Comparison of ENCODE assay signal across 19 mouse cellular contexts in genomic region chr12:41621341-41621740, GRCm38 (mm10).
A peak's percentile ranks its signal among the peaks of the same experiment; 100 is the strongest.
DNase-seq lines count a peak whose midpoint lies in the region; TF ChIP-seq lines count a peak whose summit lies in the region.
"Had no signal": no experiment of that assay in that cellular context is flagged by ENCODE, and none has a peak within 500 bp of the region (broad histone marks: within the 10 kb centered on the region; RNA-seq: fewer than 3 reads in every experiment).

No protein-coding gene starts in this region.

- H3K27me3 ChIP-seq in heart, embryonic 10.5 days (ENCODE audit: insufficient read depth, poor library complexity, severe bottlenecking): no peaks in the 10 kb centered on the region
- H3K27me3 ChIP-seq: embryonic facial prominence, embryonic 15.5 days; heart, embryonic 13.5 days; hindbrain, embryonic 15.5 days; megakaryocyte, embryonic 14.5 days had no signal

- TF ChIP-seq CTCF in left cerebral cortex, adult 2 months (IDR thresholded peaks at IDR 0.05): no peak

- H3K27ac ChIP-seq in left cerebral cortex, adult 2 months: no peak overlapping the region
- no peak overlapping the region for H3K27ac ChIP-seq in heart, embryonic 10.5 days
- H3K27ac ChIP-seq: embryonic facial prominence, embryonic 15.5 days; heart, embryonic 13.5 days; hindbrain, embryonic 15.5 days had no signal

- intact Hi-C loops in left cerebral cortex, adult 2 months (cut with DNase I): no loop called here

- WGBS in heart, embryonic 10.5 days: 86% methylated on average over 6 of the region's 6 CpGs

- H3K9me3 ChIP-seq in heart, embryonic 10.5 days: no peaks in the 10 kb centered on the region
- H3K9me3 ChIP-seq: embryonic facial prominence, embryonic 15.5 days; heart, embryonic 13.5 days; hindbrain, embryonic 15.5 days; megakaryocyte, embryonic 14.5 days had no signal

- H3K36me3 ChIP-seq in heart, embryonic 10.5 days: no peaks in the 10 kb centered on the region
- H3K36me3 ChIP-seq: embryonic facial prominence, embryonic 15.5 days; heart, embryonic 13.5 days; hindbrain, embryonic 15.5 days had no signal

- no peak overlapping the region for H3K4me3 ChIP-seq in left cerebral cortex, adult 2 months
- H3K4me3 ChIP-seq in heart, embryonic 10.5 days: no peak overlapping the region
- H3K4me3 ChIP-seq: embryonic facial prominence, embryonic 15.5 days; heart, embryonic 13.5 days; hindbrain, embryonic 15.5 days; megakaryocyte, embryonic 14.5 days; myocyte had no signal

- peak; percentile 25 to 34 for DNase-seq in left cerebral cortex, adult 2 months (ENCODE audit: extremely low spot score in 1 of 2, low spot score in 2 of 2)
- DNase-seq in left cerebral cortex, adult 11 months (ENCODE audit: low spot score): no peak
- DNase-seq in layer of hippocampus, adult 9-11 months: peak; percentile 16
- peak; percentile 50 to 58 for DNase-seq in right cerebral cortex, adult 2 months (ENCODE audit: low spot score in 2 of 2)
- no peak for DNase-seq in heart, embryonic 10.5 days (ENCODE audit: low spot score)
- no peak for DNase-seq in ovary, postnatal 14 days (ENCODE audit: low spot score)
- no peak for DNase-seq in heart, postnatal 4 days
- DNase-seq: cerebellum, adult 2 months; cerebellum, postnatal 36 days; gastrocnemius, postnatal 36 days; kidney, postnatal 36 days; lung, adult 2 months; midbrain, embryonic 14.5 days; thymus, adult 18-20 months had no signal

- no peaks in the 10 kb centered on the region for H3K4me1 ChIP-seq in heart, embryonic 10.5 days
- H3K4me1 ChIP-seq: embryonic facial prominence, embryonic 15.5 days; heart, embryonic 13.5 days; hindbrain, embryonic 15.5 days; megakaryocyte, embryonic 14.5 days had no signal

Comparison
In these comparisons a context has a peak if more than half of its experiments do, and no peak if none do; other contexts are left out.
1. DNase-seq: peak in left cerebral cortex, adult 2 months (2 of 2), layer of hippocampus, adult 9-11 months (single experiment) and right cerebral cortex, adult 2 months (2 of 2); none in left cerebral cortex, adult 11 months (single experiment), heart, embryonic 10.5 days (single experiment), ovary, postnatal 14 days (single experiment) and heart, postnatal 4 days (single experiment).